Mouse (Mus musculus) neutrophil, adult 5-6 weeks (primary cell): ENCODE measurements around the gene Tyw5. TPM values are rescaled to one million over a fixed set of nuclear protein-coding genes. Genes with fewer than 3 reads are reported as not detected.

ENCODE experiments used
- ATAC-seq: fragments of 151-379, 151-347 bp; 2 replicates; pipeline ENCODE4 v1.8.0; 2017; ENCODE audit warnings: mild to moderate bottlenecking, moderate TSS enrichment; ENCODE audit not compliant: insufficient number of reproducible peaks, poor library complexity, low FRiP score, severe bottlenecking; ENCODE audit errors: extremely low read depth
- total RNA-seq: library from RNA; stranded (forward); fragments of 200-1000 nt; gene quantifications from 2 replicates; pipeline ENCODE4 v1.2.3, GENCODE M21; 2017

Gene Tyw5
- total RNA-seq, result 27.7 and 31.4 TPM in 2 replicates

DNA sequence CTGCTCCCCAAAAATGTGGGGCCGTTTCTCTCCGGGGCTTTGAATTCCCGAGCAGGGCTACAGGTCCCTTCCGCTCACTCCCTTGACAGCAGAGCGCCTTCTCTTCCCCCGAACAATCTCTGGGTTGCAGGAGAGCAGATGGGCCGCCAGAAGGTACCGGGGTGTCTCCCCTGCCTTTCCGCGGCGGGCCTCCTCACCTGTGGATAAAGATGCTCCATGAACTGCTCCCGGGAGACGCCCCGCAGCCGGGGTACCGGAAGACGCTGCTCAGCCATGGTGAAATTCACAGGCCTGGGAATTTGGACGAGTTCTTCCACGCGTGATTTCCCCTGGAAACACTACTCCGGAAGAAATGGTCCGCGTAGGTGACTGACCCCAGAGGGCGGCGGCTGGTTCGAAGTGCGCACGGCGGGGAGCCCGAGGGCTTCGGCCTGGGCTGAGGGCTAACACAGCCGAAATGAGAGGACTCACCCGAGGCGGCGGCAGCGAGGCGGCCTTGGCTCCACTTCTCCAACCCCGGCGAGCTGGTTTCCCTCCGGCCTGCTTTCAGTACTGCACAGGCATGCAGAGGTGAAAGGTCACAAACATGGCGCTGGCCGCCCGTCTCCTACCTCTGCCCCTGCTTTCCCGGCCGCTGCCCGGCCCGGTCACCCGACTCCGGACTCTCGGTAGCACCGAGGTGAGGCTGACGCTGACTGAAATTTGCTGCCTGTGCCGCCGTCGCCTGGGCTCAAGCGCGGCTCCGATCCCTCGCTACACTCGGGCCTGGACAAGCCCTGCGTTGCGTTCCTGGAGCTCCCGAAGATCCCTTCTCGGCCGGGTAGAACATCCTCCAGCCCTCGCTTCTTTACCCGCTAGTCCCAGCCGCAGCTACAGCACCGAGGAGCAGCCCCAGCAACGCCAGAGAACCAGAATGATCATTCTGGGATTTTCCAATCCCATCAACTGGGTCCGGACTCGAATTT lies at the start of gene Tyw5, which contains the start of gene Maip1:
Tyw5 (minus strand) TSS at position 915 of the 965 bp plus-strand sequence.
Maip1 (plus strand) TSS at position 142 of the 965 bp plus-strand sequence.
- ATAC-seq, result peak; percentile 89

DNA sequence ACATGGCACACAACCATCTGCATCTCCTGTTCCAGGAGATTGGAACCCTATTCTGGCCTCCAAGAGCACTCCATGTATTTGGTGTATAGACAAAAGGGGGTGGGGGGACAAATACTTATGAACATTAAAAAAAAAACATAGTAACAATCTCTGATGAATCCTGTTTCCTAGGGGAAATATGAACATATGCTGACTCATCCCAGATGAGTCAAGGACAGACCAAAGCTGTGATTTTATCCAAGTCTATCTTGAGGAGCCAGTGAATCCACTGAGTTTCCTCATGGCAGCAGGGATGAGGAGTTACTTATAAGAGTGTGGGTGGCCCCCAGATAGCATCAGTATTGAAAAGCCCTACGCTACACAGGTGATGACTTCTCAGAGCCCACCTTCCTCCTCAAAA lies 43.3 kb upstream of the Tyw5 start:
- no peak for ATAC-seq

DNA sequence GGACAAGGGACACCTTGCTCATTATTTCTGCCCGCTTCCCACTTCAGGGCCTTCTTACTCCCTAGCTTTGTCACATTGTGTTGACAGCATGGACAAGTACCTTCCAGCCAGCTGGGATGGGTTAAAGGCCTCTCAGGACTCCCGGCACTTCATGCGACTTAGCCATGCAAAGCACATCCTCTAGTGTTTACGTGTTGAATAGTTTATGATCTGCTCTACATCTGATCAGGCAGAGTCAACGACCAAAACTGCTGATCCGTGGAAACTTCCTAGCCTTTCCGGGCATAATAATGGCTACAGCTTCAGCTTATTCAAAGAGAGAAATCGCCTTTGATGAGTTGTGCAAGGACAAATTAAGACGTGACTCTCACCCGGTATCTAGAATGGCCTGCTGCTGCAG lies 38.8 kb upstream of the Tyw5 start:
- ATAC-seq, result no peak

DNA sequence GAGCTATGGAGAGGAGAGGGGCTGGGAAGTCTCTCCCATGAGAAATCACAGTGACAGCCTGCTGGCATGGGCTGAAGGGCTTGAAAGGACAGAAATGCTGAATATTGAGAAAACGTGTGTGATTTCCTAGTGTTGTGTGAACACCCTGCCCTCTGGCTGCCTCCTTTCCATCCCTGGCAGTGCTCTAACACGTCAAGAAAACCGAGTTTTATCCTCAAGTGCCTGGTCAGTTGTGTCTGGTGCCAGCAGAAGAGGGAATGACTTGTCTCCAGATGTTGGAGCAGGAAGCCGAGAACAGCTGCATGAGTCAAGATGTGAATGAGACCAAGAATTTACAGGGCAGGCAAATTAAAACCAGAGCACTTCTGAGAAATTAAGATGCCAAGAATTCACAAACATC lies 33.9 kb upstream of the Tyw5 start:
- no peak for ATAC-seq

DNA sequence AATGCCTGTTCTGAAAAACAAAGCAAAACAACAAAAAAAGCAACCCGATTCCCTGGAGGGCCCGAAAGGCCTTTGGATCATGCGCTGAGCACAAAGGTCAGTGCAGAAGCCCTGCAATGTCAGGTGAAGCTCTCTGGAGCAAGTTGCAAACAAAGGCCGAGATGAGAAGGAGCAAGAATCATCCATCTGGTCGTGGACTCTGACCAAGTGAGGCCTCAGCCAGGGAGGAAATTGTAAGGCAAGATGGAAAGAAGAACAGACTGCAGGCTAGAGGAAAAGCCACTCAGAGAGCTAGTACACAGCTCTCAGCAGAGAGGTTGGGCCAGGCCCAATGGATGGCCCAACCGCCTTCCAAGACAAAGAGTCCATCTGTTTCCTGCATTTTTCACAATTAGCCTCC lies 32.1 kb upstream of the Tyw5 start:
- no peak for ATAC-seq

DNA sequence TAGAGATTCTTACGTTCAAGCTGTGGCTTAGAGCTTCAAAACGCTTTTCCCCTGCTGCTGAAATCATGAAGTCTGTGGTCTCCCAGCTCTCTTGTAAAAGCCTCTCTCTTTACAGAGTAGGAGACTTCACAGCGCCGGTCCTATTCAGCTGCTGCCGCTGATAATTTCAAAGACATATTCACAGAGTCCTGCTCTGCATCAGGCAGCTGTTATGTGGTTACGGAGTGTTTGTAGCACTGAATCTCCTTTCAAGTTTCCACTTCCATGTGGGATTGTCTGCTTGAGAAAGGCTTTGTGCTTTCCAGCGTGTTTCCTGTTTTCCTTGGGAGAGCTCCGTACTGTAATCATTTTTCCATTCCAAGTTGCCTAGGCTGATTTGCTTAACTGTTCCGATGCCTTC lies 30.1 kb upstream of the Tyw5 start:
- ATAC-seq, result no peak

DNA sequence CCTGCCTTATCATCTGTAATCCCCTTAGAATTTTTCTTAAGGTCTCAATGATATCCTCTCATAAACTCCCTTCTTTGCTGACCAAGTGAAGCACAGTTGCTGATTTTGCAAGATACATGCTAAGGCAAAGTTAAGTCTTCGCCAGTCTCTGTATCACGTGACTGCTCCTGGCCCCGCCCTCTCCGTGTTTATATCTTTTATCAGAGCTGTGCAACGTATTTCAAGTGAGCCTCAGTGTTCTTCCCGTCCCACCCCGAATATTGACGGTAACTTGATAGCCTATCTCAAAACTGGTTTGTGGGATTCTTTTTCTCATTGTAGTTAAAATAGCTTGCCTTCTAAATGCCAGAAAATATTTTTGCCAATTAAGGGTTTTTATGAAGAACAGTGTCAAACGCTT lies 29.5 kb upstream of the Tyw5 start:
- ATAC-seq, result no peak

DNA sequence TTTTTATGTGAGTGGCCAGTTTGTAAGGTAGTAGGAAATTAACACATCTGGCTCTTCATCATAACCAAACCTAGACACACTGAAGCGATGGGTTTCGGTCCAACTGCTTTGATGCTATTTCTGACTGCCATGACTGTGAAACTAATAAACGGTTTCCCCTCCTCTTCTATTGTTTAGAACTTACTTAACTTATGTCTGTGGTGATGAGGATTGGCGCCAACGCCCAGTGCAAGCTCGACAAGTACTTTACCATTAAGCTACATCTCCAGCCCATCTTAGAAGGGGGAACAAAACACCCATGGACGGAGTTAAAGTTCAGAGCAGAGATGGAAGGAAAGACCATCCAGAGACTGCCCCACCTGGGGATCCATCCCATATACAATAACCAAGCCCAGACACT lies 26.2 kb upstream of the Tyw5 start:
- no peak for ATAC-seq

DNA sequence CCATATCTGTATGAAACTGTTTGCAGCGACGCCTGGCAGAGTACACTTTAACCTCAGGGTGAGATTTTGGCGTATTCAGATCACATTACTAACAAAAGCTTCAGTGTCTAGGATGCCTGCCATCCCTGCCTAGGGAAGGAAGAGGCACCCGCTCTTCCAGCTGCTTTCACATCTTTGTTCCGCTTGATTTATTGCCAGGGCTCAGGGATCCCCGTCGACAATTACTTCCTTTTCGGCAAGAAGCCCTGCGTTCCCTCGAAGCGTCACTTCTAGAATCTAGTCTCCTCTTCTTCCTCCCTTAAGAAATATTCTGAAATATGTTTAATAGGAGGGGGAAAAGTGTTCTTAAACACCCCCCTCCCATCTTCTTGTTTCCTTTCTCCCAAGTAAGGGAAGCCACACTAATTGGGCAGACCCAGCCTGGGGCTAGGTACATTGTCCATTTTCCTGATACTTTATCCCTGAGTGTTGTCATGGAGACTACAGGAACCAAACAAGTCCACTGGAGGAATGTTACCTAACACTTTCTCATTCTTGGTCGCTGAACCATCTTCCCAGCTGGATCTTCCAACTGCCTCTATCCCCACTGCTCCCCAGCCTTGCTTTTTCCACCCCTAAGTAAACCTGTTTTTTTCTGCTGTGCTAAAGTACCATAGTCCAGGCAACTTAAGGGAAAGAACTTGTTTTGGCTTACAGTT lies 23.0 kb upstream of the Tyw5 start:
- ATAC-seq, result no peak

DNA sequence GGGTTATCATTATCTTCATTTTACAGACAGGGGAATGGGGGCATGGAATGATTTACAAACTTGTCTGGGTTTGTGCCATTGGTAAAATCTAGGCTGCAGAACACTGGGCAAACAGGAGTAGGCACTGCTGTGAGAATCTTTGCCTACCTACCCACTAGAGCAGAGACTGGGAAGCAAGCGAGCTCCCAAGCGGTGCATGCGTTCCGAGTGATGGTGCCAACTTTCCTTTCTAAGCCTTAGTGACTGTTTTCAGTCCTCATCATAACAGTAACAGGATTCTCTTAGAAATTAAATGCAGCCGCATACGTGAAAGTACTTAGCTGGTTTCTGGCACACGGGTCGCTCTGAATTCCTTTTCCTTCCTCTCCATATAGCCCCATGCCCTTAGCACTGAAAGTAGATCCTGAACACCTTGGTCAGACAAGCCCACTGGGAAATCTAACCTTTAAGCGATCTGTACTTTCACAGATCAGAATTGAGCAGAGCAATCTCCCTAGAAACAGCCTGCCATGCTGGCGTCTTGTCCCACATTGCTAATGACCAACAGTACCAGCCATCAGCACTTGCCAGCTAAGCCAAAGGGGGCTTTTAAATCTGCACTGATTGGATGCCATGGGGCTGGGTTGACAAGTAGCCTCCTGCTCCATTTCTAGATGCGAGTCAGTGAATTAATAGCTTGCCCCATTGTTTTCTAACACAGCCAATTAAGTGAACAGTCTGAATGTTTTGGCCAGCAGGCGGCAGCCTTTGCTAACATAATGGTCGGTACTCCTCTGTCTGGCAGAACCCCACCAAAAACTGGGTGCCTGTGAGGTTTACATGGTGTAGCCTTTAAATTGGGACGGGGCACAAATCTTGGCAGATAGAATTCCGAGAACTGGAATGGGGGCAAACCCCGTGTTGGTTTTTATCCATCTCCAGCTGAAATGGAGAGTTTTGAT lies 21.7 kb upstream of the Tyw5 start:
- peak; percentile 64; the same call in 1 of the 2 replicates for ATAC-seq

DNA sequence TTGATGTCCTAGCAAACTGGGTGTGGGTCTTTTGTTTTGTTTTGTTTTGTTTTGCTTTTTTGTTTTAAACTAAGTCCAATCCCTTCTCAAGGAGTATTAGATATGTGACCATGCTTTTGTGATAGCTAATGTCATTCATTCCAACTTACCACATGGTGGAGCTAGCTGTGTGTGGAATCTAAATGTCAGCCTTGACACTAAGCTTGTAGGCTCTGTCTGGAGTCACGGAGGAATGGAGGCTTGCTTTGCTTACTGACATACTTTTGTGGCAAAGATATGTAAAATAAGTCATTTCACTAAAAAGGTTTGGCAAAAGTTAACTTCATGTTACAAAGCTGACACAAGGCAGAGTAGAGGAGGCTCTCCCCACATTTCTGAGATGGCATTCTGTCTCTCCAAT lies 16.8 kb upstream of the Tyw5 start:
- ATAC-seq, result no peak

DNA sequence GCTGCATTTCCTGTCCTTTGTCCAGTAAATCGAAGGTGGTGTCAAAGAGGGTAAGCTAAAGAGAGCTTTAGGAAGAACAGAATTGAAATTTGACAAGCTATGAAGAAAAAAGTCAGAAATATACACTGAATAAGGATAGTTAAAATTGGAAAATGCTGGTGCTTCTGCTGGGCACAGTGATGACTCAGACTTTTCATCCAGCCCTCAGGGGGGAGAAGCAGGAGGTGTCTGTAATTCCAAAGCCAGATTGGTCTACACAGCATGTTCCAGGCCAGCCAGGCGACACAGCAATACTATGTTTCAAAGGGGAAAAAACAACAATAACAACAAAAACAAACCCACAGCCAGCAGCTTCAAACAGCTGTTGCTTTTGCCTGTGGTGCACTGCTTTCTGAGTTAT lies 6.5 kb upstream of the Tyw5 start:
- no peak for ATAC-seq

DNA sequence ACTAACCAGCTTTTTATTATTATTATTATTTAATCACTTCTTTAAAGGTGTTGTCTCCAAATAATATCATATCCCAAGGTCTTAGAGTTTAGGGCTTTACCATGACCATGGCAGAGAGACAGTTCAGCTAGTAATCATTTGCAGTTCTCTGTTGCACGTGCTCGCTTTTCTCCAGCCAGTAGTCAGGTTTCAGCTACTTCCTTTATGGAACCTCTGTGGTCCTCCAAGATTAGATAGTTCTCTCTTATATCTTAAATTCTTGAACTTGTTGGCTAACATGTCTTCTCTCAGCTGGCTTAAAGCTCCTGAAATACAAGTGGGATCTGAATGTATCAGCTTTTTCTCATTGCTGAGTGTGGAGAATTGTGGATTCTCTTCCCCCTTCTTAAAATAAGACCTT lies 2.1 kb upstream of the Tyw5 start:
- ATAC-seq, result no peak

DNA sequence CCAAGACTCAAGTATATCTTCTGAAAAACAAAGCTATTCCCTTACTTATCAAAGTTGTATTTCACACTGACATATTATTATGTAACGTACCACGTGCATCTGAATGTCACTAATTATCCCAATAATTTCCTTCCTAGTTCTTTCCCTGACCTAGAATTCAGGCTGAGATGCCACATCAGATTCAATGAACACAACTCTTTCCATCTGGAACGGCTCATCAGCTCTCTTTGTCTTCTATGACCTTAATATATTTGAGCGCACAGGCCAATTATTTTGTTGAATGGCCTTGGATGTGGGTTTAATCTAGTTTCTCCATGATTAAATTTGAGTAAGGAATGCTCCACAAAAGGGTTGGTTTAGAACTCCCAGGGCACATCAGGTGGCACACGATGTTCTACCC lies 4.8 kb downstream of the Tyw5 start:
- no peak for ATAC-seq

DNA sequence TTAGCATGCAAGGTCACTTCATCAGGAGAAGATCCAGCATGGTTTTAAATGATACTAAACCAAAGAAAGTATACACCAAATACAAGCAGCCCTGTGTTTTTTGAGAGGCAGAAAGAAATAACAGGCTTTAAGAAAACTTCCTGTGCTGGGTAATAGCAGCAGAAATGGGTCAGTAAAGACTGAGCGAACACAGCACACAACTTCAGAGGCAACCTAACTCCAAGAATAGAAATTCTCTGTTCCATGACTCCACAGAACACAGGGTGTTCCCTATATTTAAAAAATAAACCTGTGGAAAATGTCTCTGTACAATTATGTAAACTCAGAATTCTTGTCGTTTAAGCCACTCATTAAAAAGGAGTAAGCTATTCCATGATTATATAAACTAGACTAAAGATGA lies 6.0 kb downstream of the Tyw5 start:
- no peak for ATAC-seq

DNA sequence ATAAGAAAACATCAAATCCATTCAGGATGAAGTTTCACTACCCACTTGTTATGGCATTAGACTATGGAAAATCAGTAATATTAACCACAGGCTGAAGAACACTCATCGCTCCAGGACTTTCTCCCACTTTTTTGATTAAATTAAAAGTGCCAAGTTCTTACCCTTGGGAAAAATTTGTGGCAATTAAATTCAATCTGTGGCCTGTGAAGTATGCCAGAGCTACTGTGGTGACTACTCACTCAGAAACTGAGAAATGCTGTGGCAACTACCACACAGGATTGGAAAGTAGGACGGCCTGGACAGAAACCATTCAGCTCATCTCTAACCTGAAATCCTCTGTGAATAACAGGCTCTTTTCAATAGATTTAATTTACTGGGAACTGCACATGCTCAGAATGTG lies 6.6 kb downstream of the Tyw5 start:
- no peak for ATAC-seq

DNA sequence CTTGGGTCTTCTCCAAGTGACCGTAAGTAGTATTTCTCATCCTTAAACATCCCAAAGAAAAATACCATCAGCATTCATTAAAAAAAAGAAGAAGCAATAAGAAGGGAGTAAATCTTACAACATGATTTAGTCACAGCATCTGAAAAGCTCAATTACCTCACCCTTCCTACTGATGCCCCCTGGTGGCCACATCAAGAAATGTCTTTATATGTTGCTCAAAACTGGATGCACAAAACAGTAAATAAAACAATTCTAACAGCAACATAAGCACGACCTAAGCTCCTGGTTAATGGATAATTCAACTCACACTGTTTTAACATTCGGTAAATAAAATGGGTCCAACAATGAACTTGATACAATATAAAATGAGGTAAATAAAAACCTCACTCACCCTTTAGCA lies 12.8 kb downstream of the Tyw5 start:
- ATAC-seq, result peak; percentile 72; the same call in 1 of the 2 replicates

DNA sequence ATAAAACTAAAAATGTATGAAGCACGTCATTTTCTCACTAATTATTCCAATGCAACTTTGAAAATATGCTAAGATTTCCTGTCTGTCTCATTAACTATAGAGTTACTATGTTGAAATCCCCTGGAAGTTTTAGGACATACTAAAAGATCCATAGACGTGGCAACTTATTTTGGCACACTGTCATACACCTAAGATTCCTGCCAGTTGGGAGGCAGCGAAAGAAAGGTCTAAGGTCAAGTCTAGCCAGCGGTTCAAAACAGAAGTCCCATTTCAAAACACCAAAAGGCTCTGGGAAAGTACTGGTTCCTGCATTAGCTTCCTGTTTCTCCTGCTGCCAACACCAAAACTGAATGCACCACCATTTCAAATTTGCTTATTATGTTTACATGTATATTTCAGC lies 14.5 kb downstream of the Tyw5 start:
- no peak for ATAC-seq
